8 mouse cellular contexts compared by ENCODE assay signal in genomic region chr3:88620992-88621536, GRCm38 (mm10). TPM values are rescaled to one million over a fixed set of nuclear protein-coding genes. Genes with fewer than 3 reads are reported as not detected.
DNase-seq lines count a peak whose midpoint lies in the region; ATAC-seq and TF ChIP-seq lines count a peak whose summit lies in the region.

No protein-coding gene starts in this region.

- peak overlapping the region; percentile 99 for H3K4me2 ChIP-seq in intestine, postnatal 0 days (replicated peaks; ENCODE audit: low read depth)

- peak; percentile 69 for TF ChIP-seq POLR2A in lung, adult 2 months (IDR thresholded peaks at IDR 0.05; ENCODE audit: borderline replicate concordance, extremely low read depth, low read depth, low read length)

- H3K79me2 ChIP-seq in C2C12 (ENCODE audit: control insufficient read depth, insufficient read depth): peaks cover 77% of the 10 kb centered on the region

- H3K4me1 ChIP-seq in intestine, postnatal 0 days (replicated peaks; ENCODE audit: control insufficient read depth, insufficient read depth, low read length): no peaks in the 10 kb centered on the region; the same call in 1 of the 2 replicates
- H3K4me1 ChIP-seq in lung, adult 2 months (ENCODE audit: control insufficient read depth, insufficient read depth, low read length): peaks cover 32% of the 10 kb centered on the region

- no peak for TF ChIP-seq CTCF in C2C12 (IDR thresholded peaks at IDR 0.05; ENCODE audit: control insufficient read depth, insufficient read depth, insufficient read length)
- no peak for TF ChIP-seq CTCF in intestine, postnatal 0 days (IDR thresholded peaks at IDR 0.05; ENCODE audit: low read depth)
- no peak for TF ChIP-seq CTCF in lung, adult 2 months (IDR thresholded peaks at IDR 0.05; ENCODE audit: insufficient read depth, low read length)

- H3K27ac ChIP-seq in intestine, postnatal 0 days (ENCODE audit: low read depth, low read length): peak overlapping the region; percentile 92

- no peaks in the 10 kb centered on the region for H3K9me3 ChIP-seq in intestine, postnatal 0 days (ENCODE audit: control insufficient read depth)

- H3K36me3 ChIP-seq in C2C12 (ENCODE audit: control insufficient read depth, insufficient read depth): peaks cover 8% of the 10 kb centered on the region
- no peaks in the 10 kb centered on the region; the same call in 1 of the 2 replicates for H3K36me3 ChIP-seq in intestine, postnatal 0 days (ENCODE audit: control insufficient read depth, insufficient read depth)

- ATAC-seq in intestine, postnatal 0 days: peak; percentile 50
- ATAC-seq in neutrophil, adult 5-6 weeks (ENCODE audit: extremely low read depth, insufficient number of reproducible peaks, low FRiP score, poor library complexity, severe bottlenecking): peak; percentile 84

- H3ac ChIP-seq in C2C12 (ENCODE audit: control insufficient read depth, insufficient read length, low read depth): peak overlapping the region; percentile 79

- H3K27me3 ChIP-seq in C2C12 (ENCODE audit: control insufficient read depth, insufficient read depth, insufficient read length): no peaks in the 10 kb centered on the region
- H3K27me3 ChIP-seq in intestine, postnatal 0 days (replicated peaks; ENCODE audit: control insufficient read depth, insufficient read depth, low read length): no peaks in the 10 kb centered on the region

- under 1% methylated on average over 51 of the region's 64 CpGs for WGBS in intestine, postnatal 0 days
- WGBS in lung, adult 2 months: 1% methylated on average over 64 of the region's 64 CpGs

- DNase-seq in ZHBTc4 (ENCODE audit: low read depth, low spot score): peak; percentile 68
- peak; percentile 88 for DNase-seq in embryo, embryonic 10.5 days (ENCODE audit: low spot score)
- peak; percentile 99 for DNase-seq in heart, adult 11 months
- peak; percentile 76 for DNase-seq in lung, adult 2 months
- peak; percentile 59 for DNase-seq in urinary bladder, adult 2 months (ENCODE audit: low spot score)

- H3K4me3 ChIP-seq in C2C12 (ENCODE audit: insufficient read depth, poor library complexity, severe bottlenecking): peak overlapping the region; percentile 62
- H3K4me3 ChIP-seq in intestine, postnatal 0 days (ENCODE audit: low read depth, low read length): peak overlapping the region; percentile 75
- peak overlapping the region; percentile 75 for H3K4me3 ChIP-seq in lung, adult 2 months (replicated peaks; ENCODE audit: extremely low read depth, low read depth, low read length)

- peak overlapping the region; percentile 81 for H3K9ac ChIP-seq in intestine, postnatal 0 days (ENCODE audit: low read depth, low read length)

- peaks cover 42% of the 10 kb centered on the region for H3K79me3 ChIP-seq in C2C12 (ENCODE audit: low read depth)

TF ChIP-seq in C2C12, 6 proteins besides CTCF, POLR2A, EP300 and RAD21:
- TF ChIP-seq FOSL1 (IDR thresholded peaks at IDR 0.05; ENCODE audit: insufficient read depth, low read length, poor library complexity, severe bottlenecking) (no peak), USF1 (IDR thresholded peaks at IDR 0.05; ENCODE audit: low read depth) (no peak), MAX (IDR thresholded peaks at IDR 0.05) (no peak), CEBPB (IDR thresholded peaks at IDR 0.05; ENCODE audit: low read depth) (no peak), MYOD1 (IDR thresholded peaks at IDR 0.05; ENCODE audit: control insufficient read depth, insufficient read length, low read depth) (no peak), MYOG (IDR thresholded peaks at IDR 0.05; ENCODE audit: control insufficient read depth, extremely low read depth, insufficient read length) (no peak)

RNA-seq across cellular contexts. Expression of gene Arhgef2, which starts 15.3 kb away (rescaled TPM):
- polyA plus RNA-seq in C2C12 (2012; fragmentation: generic; extraction: Trizol): 88.3 TPM
- 21.6 and 22.1 TPM in 2 replicates for polyA plus RNA-seq in intestine, postnatal 0 days (2015; fragmentation: Nextera tagmentation; extraction: Ambion mirVana)
- polyA plus RNA-seq in lung, adult 2 months (2012; rRNA removed): 186 and 233 TPM in 2 replicates
- 144 and 164 TPM in 2 replicates for total RNA-seq in neutrophil, adult 5-6 weeks (2017)
- polyA plus RNA-seq in urinary bladder, adult 2 months (2012; rRNA removed): 47.7 and 57.3 TPM in 2 replicates

RNA-seq across cellular contexts. Expression of gene Rxfp4, which starts 31.9 kb away (rescaled TPM):
- polyA plus RNA-seq in C2C12 (2012; fragmentation: generic; extraction: Trizol): 0.05 TPM
- polyA plus RNA-seq in intestine, postnatal 0 days (2015; fragmentation: Nextera tagmentation; extraction: Ambion mirVana): not detected in 2 replicates
- polyA plus RNA-seq in lung, adult 2 months (2012; rRNA removed): 0.41 and 0.76 TPM in 2 replicates
- total RNA-seq in neutrophil, adult 5-6 weeks (2017): not detected in 2 replicates
- polyA plus RNA-seq in urinary bladder, adult 2 months (2012; rRNA removed): not detected in 2 replicates

RNA-seq across cellular contexts. Expression of gene Ssr2, which starts 45.4 kb away (rescaled TPM):
- 351 TPM for polyA plus RNA-seq in C2C12 (2012; fragmentation: generic; extraction: Trizol)
- 249 and 268 TPM in 2 replicates for polyA plus RNA-seq in intestine, postnatal 0 days (2015; fragmentation: Nextera tagmentation; extraction: Ambion mirVana)
- polyA plus RNA-seq in lung, adult 2 months (2012; rRNA removed): 139 and 188 TPM in 2 replicates
- 21.5 and 25.4 TPM in 2 replicates for total RNA-seq in neutrophil, adult 5-6 weeks (2017)
- polyA plus RNA-seq in urinary bladder, adult 2 months (2012; rRNA removed): 128 and 150 TPM in 2 replicates

Comparison
In these comparisons a context has a peak if more than half of its experiments do, and no peak if none do; other contexts are left out.
1. Peak in every context shown above with its lines: DNase-seq, ATAC-seq, H3K4me3 ChIP-seq and H3K27ac ChIP-seq.